Mouse (Mus musculus) heart, embryonic 13.5 days (tissue): ENCODE measurements around the gene Speg. TPM values are rescaled to one million over a fixed set of nuclear protein-coding genes. Genes with fewer than 3 reads are reported as not detected.

ENCODE experiments used
- ATAC-seq: fragments of 200-750 bp; cut with Nextera tagmentation; 2 replicates; pipeline ENCODE4 v1.8.0; 2017; ENCODE audit warnings: moderate TSS enrichment; ENCODE audit not compliant: insufficient number of reproducible peaks, low FRiP score, low TSS enrichment; ENCODE audit errors: extremely low read depth
- H3K27ac ChIP-seq: fragments of 300-500 bp; sonication (generic); replicated peaks from 2 replicates; pipeline ENCODE4 v1.5.1; 2015; ENCODE audit warnings: moderate library complexity, mild to moderate bottlenecking, inconsistent platforms
- H3K27me3 ChIP-seq: fragments of 300-500 bp; sonication (generic); replicated peaks from 2 replicates; pipeline ENCODE4 v1.6.1; 2015; ENCODE audit warnings: mild to moderate bottlenecking, inconsistent platforms
- H3K36me3 ChIP-seq: fragments of 300-500 bp; sonication (generic); 2 replicates; pipeline ENCODE4 v1.6.1; 2015; ENCODE audit warnings: mild to moderate bottlenecking, inconsistent platforms
- H3K4me1 ChIP-seq: fragments of 300-500 bp; sonication (generic); 2 replicates; pipeline ENCODE4 v1.6.1; 2015; ENCODE audit warnings: inconsistent platforms
- H3K4me2 ChIP-seq: fragments of 300-500 bp; sonication (generic); 2 replicates; pipeline ENCODE4 v1.6.1; 2015; ENCODE audit warnings: inconsistent platforms, mild to moderate bottlenecking, moderate library complexity
- H3K4me3 ChIP-seq: fragments of 300-500 bp; sonication (generic); 2 replicates; pipeline ENCODE4 v1.5.1; 2015; ENCODE audit warnings: moderate library complexity, mild to moderate bottlenecking, inconsistent platforms
- H3K9ac ChIP-seq: fragments of 300-500 bp; sonication (generic); 2 replicates; pipeline ENCODE4 v1.6.1; 2015; ENCODE audit warnings: inconsistent platforms, mild to moderate bottlenecking, moderate library complexity
- H3K9me3 ChIP-seq: fragments of 300-500 bp; sonication (generic); 2 replicates; pipeline ENCODE4 v1.6.1; 2016; ENCODE audit warnings: inconsistent platforms
- WGBS: fragments of 180-500 bp; shearing (Covaris S2); methylation state at CpG from one replicate; pipeline ENCODE4 v1.1.7; 2015; ENCODE audit warnings: mixed read lengths; 5-methylcytosine and 5-hydroxymethylcytosine counted together
- polyA plus RNA-seq: library from polyadenylated mRNA; unstranded; fragments of >200 nt; fragmentation: Nextera tagmentation; extraction: Ambion mirVana; gene quantifications from 2 replicates; pipeline ENCODE4 v1.2.1, GENCODE M21; 2015

Speg gene
- polyA plus RNA-seq, 1 experiment from 2014 or later = 55.1 TPM

DNA sequence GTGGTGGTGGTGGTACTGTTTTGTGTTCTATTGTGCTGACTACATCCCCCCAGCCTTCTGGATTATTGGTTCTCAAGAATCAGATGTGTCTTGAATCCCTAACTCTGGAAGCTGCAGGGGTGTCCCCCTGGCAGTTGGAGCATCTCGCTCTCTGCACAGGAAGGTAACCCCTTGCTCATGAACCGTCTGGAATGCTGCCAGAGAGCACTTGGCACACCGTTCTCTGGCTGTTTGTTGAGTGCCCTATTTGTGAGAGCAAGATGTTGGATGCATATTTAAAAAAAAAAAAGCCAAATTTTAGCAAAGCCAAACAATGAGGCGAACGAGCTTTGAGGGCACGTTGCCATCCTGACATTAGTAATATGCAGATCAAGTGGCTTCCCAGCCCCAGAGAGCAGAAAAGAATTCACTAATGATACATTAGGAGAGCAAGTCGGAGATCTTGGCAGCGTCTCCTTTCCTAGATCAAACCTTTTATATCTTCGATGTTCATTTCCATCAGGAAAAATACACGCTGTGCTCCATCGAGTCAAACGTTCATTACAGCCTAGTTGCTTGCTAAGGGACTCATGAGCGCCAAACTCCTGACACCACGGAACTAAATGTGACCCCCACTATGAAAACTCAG, 9.5 kb upstream of the Speg start:
- peaks cover 10% of the 10 kb centered on the region; the same call in 1 of the 2 replicates for H3K27me3 ChIP-seq
- no peak overlapping the region for H3K4me2 ChIP-seq
- no peak overlapping the region for H3K27ac ChIP-seq
- peaks cover 73% of the 10 kb centered on the region for H3K4me1 ChIP-seq
- H3K9ac ChIP-seq = peak overlapping the region; percentile 52; the same call in 1 of the 2 replicates
- peaks cover 59% of the 10 kb centered on the region for H3K36me3 ChIP-seq
- no peaks in the 10 kb centered on the region for H3K9me3 ChIP-seq
- no peak for ATAC-seq
- WGBS = 76% methylated on average over 14 of the region's 14 CpGs
- H3K4me3 ChIP-seq = no peak overlapping the region

DNA sequence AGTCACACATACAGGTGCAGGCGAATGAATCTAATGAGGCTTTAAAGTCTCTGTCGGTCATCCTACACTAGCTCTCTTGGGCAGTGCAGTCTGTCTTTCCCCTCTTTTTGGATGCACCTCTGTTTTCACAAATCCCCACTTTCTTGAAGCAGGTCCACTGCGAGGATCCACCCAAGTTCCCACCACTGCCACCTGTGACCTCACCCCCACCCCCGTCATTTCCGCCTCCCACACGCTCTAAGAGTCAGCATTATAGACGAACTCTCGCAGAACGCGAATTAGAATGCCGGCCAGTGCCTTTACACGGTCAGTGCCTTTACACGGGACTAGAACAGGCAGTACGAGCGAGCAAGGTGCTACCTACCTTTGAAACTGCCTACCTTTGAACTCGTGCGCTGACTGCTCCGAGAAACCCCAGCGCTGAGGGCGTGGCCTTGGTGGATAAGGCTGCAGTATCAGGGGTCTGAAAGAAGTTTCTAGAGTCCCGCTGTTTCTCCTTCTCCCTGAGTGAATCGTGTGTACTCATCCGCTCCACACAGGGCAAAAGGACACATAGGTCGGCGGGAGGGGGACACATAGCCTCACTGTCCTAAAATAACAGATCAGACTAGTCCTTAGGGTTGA, 5.6 kb upstream of the Speg start:
- Histone ChIP-seq H3K36me3 (peaks cover 35% of the 10 kb centered on the region), H3K9ac (peak overlapping the region; percentile 71), H3K27me3 (peaks cover 8% of the 10 kb centered on the region), H3K4me3 (peak overlapping the region; percentile 10; the same call in 1 of the 2 replicates), H3K4me1 (peaks cover 54% of the 10 kb centered on the region), H3K4me2 (peak overlapping the region; percentile 58), H3K9me3 (no peaks in the 10 kb centered on the region), H3K27ac (peak overlapping the region; percentile 73)
- ATAC-seq = no peak
- WGBS = 31% methylated on average over 25 of the region's 25 CpGs

DNA sequence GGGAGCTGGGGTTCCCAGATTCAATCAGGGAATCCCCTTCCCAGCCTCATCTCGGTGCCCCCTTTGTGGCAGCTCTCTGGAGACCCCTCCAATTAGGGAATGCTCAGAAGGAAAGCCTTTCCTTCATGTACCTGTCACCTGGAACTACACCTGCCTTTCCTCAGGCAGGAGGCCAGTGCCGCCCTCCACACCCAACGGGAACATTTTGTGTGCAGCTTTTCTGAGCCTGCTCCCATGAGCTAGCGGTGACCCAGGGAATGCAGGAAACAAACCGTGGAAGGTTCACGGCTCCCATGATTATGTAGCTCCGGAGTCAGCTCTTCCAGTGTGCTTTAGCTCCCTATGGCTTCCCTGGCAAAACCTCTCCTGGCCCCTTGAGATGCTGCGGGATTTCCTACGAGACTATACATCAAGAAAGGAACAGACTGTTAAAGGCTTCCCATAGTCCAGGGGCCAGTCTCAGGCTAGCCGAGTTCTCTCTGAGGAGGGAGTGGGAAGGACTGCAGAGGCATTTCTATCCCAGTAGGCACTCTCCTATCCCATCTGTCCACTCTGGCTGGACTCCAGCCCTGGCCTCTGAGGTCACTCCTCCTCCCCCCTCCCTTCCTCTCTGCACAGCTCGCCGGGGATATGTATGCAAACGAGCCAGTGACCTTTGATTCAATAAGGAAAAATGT, 5.0 kb upstream of the Speg start:
- Histone ChIP-seq H3K4me2 (peak overlapping the region; percentile 58), H3K36me3 (peaks cover 29% of the 10 kb centered on the region), H3K9ac (peak overlapping the region; percentile 71), H3K27ac (peak overlapping the region; percentile 73), H3K4me3 (no peak overlapping the region), H3K27me3 (peaks cover 13% of the 10 kb centered on the region), H3K9me3 (no peaks in the 10 kb centered on the region), H3K4me1 (peaks cover 55% of the 10 kb centered on the region)
- 27% methylated on average over 13 of the region's 13 CpGs for WGBS
- no peak for ATAC-seq

DNA sequence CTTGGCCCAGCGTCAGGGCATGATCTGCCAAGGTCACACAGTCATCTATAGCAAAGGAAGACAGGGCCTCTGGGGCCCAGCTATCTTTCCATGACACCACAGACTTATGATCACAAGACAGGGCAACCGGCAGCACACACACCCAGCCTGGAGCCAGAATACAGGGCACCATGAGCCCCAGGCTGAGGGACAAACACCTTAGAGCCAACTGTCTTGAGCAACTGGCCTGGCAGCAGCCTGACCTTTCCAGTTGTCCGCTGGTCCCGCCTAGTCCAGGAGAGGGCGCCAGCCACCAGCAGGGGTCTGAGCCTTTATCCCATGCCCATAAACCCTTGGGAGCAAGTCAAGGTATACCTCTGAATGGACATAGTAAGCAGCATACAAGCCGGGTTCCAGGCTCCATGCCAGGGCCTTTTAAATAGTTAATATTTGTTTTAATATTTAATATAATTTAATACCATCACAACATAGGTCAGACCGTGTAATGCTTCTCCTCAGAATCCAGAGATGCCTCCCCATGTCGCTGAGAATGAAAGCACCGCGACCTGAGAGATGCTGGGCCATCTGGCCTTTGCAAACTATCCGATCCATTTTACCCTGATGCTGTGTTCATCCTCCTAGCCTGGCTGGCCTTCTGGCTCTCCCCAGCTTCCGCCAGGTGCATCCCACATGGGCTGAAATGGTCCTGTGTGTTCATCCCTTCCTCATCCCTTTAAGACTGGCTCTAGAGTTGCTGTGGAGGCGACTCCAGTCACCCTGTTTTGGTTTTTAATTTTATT, 3.6 kb upstream of the Speg start:
- Histone ChIP-seq H3K4me3 (no peak overlapping the region), H3K9ac (peak overlapping the region; percentile 53; the same call in 1 of the 2 replicates), H3K27me3 (peaks cover 26% of the 10 kb centered on the region), H3K4me2 (no peak overlapping the region), H3K36me3 (peaks cover 15% of the 10 kb centered on the region), H3K27ac (peak overlapping the region; percentile 71), H3K9me3 (no peaks in the 10 kb centered on the region), H3K4me1 (peaks cover 58% of the 10 kb centered on the region)
- no peak for ATAC-seq
- WGBS = 54% methylated on average over 13 of the region's 13 CpGs

DNA sequence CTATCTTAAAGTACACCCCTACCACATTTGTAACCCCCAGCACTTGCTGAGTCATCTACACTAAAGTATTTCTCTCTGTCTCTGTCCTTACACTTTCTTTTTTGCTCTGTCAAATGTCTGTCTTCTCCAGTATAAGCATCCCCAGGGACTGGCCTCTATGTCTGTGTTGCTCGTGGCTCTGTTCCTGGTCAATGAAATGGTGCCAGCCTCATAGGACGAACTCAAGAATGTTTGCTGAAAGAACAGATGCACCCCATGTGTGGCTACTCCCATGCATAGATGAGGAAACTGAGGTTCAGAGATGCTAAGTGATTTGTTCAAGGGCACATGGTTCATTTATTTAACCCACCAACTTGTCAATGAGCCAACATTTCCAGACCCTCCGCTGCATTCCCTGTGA, 2.6 kb upstream of the Speg start:
- Histone ChIP-seq H3K4me3 (no peak overlapping the region), H3K9ac (no peak overlapping the region), H3K4me1 (peaks cover 62% of the 10 kb centered on the region), H3K27me3 (peaks cover 34% of the 10 kb centered on the region), H3K9me3 (no peaks in the 10 kb centered on the region), H3K27ac (no peak overlapping the region), H3K36me3 (peaks cover 6% of the 10 kb centered on the region), H3K4me2 (no peak overlapping the region)
- 78% methylated on average over 3 of the region's 3 CpGs for WGBS
- no peak for ATAC-seq

DNA sequence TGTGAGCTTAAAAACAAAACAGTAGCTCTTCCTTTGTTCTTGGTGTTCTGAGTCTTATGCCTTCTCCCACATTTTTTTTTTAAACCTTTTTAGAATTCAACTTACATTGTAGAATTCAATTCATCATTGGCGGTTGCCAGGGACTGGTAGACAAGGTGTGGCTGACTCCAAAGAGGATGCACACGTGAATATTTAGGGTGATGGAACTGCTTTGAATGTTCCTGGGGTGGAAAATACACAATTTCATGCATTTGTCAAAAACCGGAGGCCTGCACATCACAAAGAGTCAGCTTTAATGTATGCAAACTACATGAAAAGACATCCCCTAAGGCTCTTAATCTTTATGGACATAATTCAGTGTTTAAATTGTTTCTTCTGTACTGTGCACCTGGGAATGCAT, 1.8 kb upstream of the Speg start:
- H3K4me2 ChIP-seq = no peak overlapping the region
- no peaks in the 10 kb centered on the region for H3K9me3 ChIP-seq
- no peak overlapping the region for H3K9ac ChIP-seq
- H3K4me1 ChIP-seq = peaks cover 62% of the 10 kb centered on the region
- no peak overlapping the region for H3K4me3 ChIP-seq
- 85% methylated on average over 3 of the region's 3 CpGs for WGBS
- no peaks in the 10 kb centered on the region for H3K36me3 ChIP-seq
- peaks cover 42% of the 10 kb centered on the region for H3K27me3 ChIP-seq
- no peak for ATAC-seq
- no peak overlapping the region for H3K27ac ChIP-seq

DNA sequence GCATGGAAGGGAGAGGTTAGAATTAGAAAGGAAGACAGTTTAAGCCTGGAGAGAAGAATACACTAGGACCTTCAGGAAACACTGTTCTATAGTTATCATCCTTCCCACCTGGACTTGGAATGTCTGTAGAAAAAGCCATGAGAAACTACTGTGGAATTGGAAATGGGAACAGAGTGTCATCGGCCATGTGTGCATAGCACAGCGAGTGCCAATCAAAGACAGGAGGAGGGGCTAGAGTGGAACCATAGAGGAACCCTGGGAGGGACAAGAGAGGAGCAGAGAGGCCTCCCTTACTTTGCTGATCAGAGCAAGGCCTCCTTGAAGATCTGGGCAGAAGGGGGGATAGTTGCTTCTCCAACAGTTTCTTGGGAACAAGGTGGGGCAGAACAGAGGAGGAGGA, 4.1 kb downstream of the Speg start:
- 54% methylated on average over 2 of the region's 2 CpGs for WGBS
- H3K9me3 ChIP-seq = no peaks in the 10 kb centered on the region
- H3K4me2 ChIP-seq = no peak overlapping the region
- peaks cover 84% of the 10 kb centered on the region for H3K4me1 ChIP-seq
- H3K36me3 ChIP-seq = peaks cover 12% of the 10 kb centered on the region
- ATAC-seq = no peak
- H3K27ac ChIP-seq = peak overlapping the region; percentile 91
- peak overlapping the region; percentile 55 for H3K9ac ChIP-seq
- H3K27me3 ChIP-seq = peaks cover 50% of the 10 kb centered on the region
- H3K4me3 ChIP-seq = no peak overlapping the region

DNA sequence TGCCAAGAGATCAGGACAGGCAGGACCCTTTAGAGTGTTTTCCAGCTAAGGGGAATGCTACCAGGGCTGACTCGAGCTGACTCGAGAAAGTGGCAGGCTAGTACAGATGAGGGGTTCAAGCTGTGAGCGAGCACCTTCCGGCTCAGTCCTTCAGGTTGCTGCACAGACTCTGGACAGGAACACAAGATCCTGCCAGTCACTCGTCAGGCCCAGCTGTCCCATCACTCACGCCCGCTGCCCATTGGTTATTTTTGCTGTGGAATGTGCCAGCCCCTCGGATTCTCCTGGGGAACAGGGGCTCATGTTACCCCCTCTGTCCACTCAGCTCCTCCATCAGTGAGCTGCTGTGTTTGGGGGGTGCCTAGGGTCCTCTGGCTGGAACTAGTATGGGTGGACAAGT, 4.8 kb downstream of the Speg start:
- H3K9me3 ChIP-seq = no peaks in the 10 kb centered on the region
- peak overlapping the region; percentile 12 for H3K4me2 ChIP-seq
- peak overlapping the region; percentile 91 for H3K27ac ChIP-seq
- 32% methylated on average over 8 of the region's 8 CpGs for WGBS
- H3K4me3 ChIP-seq = no peak overlapping the region
- H3K36me3 ChIP-seq = peaks cover 15% of the 10 kb centered on the region
- H3K4me1 ChIP-seq = peaks cover 84% of the 10 kb centered on the region
- H3K27me3 ChIP-seq = peaks cover 45% of the 10 kb centered on the region
- peak overlapping the region; percentile 55 for H3K9ac ChIP-seq
- no peak for ATAC-seq

DNA sequence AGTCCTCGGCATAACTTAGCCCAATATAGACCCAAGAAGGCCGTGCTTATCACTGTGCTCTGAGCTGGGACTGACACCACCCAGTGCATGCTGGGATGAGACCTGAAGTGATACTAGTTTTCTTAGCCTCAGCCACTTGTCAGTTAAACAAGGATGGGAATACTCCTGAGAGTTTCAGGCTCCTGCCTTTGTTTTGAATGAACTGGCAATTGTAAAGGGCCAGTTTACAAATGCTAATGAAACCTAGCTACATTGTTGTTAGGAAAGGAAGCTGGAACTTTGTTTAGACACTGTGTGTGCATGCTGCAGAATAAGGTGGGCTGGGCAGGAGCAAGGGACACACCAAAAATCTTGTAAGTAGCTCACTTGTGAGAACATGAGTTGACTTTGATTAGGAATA, 5.9 kb downstream of the Speg start:
- Histone ChIP-seq H3K9ac (peak overlapping the region; percentile 95), H3K4me3 (peak overlapping the region; percentile 75; the same call in 1 of the 2 replicates), H3K9me3 (no peaks in the 10 kb centered on the region), H3K27ac (peak overlapping the region; percentile 91), H3K36me3 (peaks cover 15% of the 10 kb centered on the region), H3K4me2 (peak overlapping the region; percentile 74), H3K4me1 (peaks cover 84% of the 10 kb centered on the region), H3K27me3 (peaks cover 39% of the 10 kb centered on the region)
- 22% methylated on average over 2 of the region's 2 CpGs for WGBS
- ATAC-seq = no peak

DNA sequence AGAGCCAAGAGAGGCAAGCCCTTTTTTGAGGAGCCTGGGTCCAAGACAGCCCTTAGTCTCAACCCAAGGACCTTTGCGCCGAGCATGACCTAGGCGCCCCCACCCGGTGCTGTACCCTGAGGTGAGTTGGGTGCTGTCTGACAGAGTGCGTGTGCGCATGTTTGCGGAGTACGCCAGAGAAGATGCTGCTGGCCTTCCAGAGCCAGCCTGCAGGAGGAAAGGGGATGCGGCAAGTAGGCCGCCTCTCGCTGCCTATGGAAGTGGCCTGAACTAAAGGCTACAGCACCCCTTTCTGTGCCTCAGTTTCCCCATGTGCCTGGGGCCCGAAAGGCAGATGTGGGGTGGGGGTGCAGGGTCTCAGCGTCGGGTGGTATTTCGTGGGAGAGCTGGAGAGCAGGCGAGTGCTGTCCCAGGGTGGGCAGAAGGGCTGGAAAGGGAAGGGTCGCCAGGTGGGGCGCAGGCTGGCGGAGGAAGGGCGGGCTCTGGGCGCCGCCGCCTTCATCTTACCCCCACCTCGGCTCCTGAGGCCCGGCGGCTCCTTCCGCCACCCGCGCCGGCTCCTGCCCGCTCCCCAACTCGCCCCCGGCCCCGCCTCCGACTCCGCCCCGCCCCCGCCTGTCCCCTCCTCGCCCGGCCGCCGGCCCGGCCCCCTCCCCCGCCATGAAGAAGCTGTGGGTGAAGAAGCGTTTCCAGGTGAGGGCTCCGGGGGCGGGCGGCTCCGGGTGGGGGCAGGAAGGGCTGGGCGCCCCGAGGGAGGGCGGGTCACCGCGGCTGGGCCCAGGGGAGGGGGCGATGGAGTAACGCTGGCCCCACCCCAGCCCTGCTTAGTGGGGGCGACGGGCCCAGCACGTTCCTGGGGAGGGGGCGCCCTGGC, 6.6 kb downstream of the Speg start:
- peak overlapping the region; percentile 95 for H3K9ac ChIP-seq
- peak overlapping the region; percentile 75 for H3K4me3 ChIP-seq
- peaks cover 39% of the 10 kb centered on the region for H3K27me3 ChIP-seq
- peak; percentile 43; the same call in 1 of the 2 replicates for ATAC-seq
- H3K36me3 ChIP-seq = peaks cover 15% of the 10 kb centered on the region
- H3K27ac ChIP-seq = peak overlapping the region; percentile 91
- H3K4me1 ChIP-seq = peaks cover 85% of the 10 kb centered on the region
- 5% methylated on average over 33 of the region's 60 CpGs for WGBS
- H3K4me2 ChIP-seq = peak overlapping the region; percentile 74
- H3K9me3 ChIP-seq = no peaks in the 10 kb centered on the region
